Mouse (Mus musculus) erythroblast, adult 5-6 weeks (primary cell): Measurements from ENCODE around the gene Rad51ap1. TPM values are rescaled to one million over a fixed set of nuclear protein-coding genes. Genes with fewer than 3 reads are reported as not detected.

Experiments
- total RNA-seq, 2 experiments: library from RNA; stranded (forward) in 1 of 2; stranded (reverse) in 1 of 2; fragments of 150-400 nt in 1 of 2; fragments of 200-764, 138-1000 nt in 1 of 2; gene quantifications; 2 replicates each; pipeline versions ENCODE4 v1.2.3 to v1.2.4; 2015 to 2017; ENCODE audit warnings: low replicate concordance in 2 of 2

Rad51ap1 gene
- total RNA-seq, 2 experiments from 2014 or later = 20.4 to 85.9 TPM

Other genes with a start within 250 kb of the Rad51ap1 start
- gene Kcna6, start 198.9 kb downstream of the Rad51ap1 start, total RNA-seq (2015; ENCODE audit: low replicate concordance) = not detected in 2 replicates
- gene Kcna6, start 198.9 kb downstream of the Rad51ap1 start, total RNA-seq (2017; ENCODE audit: low replicate concordance) = not detected in 2 replicates
- 21.7 and 31.3 TPM in 2 replicates for gene Ndufa9, start 90.5 kb downstream of the Rad51ap1 start, total RNA-seq (2015; ENCODE audit: low replicate concordance)
- gene Ndufa9, start 90.5 kb downstream of the Rad51ap1 start, total RNA-seq (2017; ENCODE audit: low replicate concordance) = 27.3 and 28.5 TPM in 2 replicates
- not detected in 2 replicates for gene Akap3, start 86.5 kb downstream of the Rad51ap1 start, total RNA-seq (2015; ENCODE audit: low replicate concordance)
- not detected in 2 replicates for gene Akap3, start 86.5 kb downstream of the Rad51ap1 start, total RNA-seq (2017; ENCODE audit: low replicate concordance)
- not detected in 2 replicates for gene Dyrk4, start 17.7 kb downstream of the Rad51ap1 start, total RNA-seq (2015; ENCODE audit: low replicate concordance)
- 0.60 TPM in 1 of 2 replicates, not detected in the other for gene Dyrk4, start 17.7 kb downstream of the Rad51ap1 start, total RNA-seq (2017; ENCODE audit: low replicate concordance)
- gene D6Wsu163e, start 375 bp upstream of the Rad51ap1 start, total RNA-seq (2015; ENCODE audit: low replicate concordance) = 17.1 and 27.9 TPM in 2 replicates
- 22.6 and 29.5 TPM in 2 replicates for gene D6Wsu163e, start 375 bp upstream of the Rad51ap1 start, total RNA-seq (2017; ENCODE audit: low replicate concordance)
- not detected in 2 replicates for gene Fgf6, start 76.0 kb upstream of the Rad51ap1 start, total RNA-seq (2015; ENCODE audit: low replicate concordance)
- not detected in 2 replicates for gene Fgf6, start 76.0 kb upstream of the Rad51ap1 start, total RNA-seq (2017; ENCODE audit: low replicate concordance)
- not detected in 2 replicates for gene Fgf23, start 133.3 kb upstream of the Rad51ap1 start, total RNA-seq (2015; ENCODE audit: low replicate concordance)
- gene Fgf23, start 133.3 kb upstream of the Rad51ap1 start, total RNA-seq (2017; ENCODE audit: low replicate concordance) = 0.77 TPM in 1 of 2 replicates, not detected in the other
- gene Tigar, start 170.0 kb upstream of the Rad51ap1 start, total RNA-seq (2015; ENCODE audit: low replicate concordance) = 0.96 and 1.3 TPM in 2 replicates
- 1.6 and 1.8 TPM in 2 replicates for gene Tigar, start 170.0 kb upstream of the Rad51ap1 start, total RNA-seq (2017; ENCODE audit: low replicate concordance)
- gene Ccnd2, start 212.6 kb upstream of the Rad51ap1 start, total RNA-seq (2015; ENCODE audit: low replicate concordance) = 12.5 and 314 TPM in 2 replicates
- gene Ccnd2, start 212.6 kb upstream of the Rad51ap1 start, total RNA-seq (2017; ENCODE audit: low replicate concordance) = 4.1 and 5.3 TPM in 2 replicates